Mouse (Mus musculus): ENCODE results near the gene Gdf10. TPM values are rescaled to one million over a fixed set of nuclear protein-coding genes. Genes with fewer than 3 reads are reported as not detected.

Gdf10 gene
- polyA plus RNA-seq (2014; fragmentation: Illumina TruSeq; extraction: RNeasy Lipid Tissue Mini Kit (QIAGEN cat#74804); ENCODE audit: low read depth, low replicate concordance) = 0.18 TPM

GRCm38 (mm10) chr14:33923168-33924070, at the start of gene Gdf10:
Gene Gdf10, plus strand, starts transcription at chr14:33923587.

DNA sequence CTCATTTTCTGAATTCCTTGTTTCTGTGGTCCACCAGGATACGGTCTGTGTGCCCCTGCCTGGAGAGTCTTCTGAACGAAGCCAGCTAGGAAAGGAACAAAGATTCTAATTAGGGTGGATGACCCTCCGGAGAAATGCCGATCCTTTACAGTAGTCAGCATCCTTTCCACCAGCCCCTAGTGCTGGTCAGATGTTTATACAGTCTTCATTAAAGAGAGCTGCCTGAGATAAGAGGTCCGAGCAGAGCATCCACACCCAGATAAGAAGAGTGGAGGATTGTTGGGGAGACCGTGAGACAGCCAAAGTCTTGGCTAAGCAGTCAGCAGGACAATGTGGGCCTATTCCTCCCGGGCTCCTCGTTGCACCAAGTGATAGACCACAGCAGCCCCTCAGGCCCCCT, 17.4 kb downstream of the Gdf10 start, which contains the start of gene Gdf2:
Gdf2 (plus strand) TSS at position 301 of the 400 bp plus-strand sequence.

DNA sequence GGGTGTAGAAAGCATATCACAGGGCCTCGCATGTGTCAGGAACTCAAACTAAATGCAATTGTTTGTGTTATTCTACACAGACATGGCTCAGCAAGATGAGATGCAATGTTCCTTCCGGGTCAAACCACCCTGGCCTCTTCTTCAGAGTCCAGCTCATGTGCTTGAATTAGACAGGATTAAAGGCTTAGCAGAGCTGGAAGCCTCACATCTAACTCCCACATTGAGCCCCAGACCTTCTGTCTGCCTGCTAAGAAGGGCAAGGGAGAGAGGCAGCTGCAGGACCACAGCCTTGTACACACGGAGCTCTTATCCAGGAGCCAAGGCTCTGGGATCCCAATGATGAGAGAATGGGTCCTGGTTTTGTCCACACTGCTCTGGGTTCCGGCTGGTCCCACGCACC, 30.4 kb downstream of the Gdf10 start, which contains the start of gene Rbp3:
Rbp3 (plus strand) TSS at position 243 of the 400 bp plus-strand sequence.

DNA sequence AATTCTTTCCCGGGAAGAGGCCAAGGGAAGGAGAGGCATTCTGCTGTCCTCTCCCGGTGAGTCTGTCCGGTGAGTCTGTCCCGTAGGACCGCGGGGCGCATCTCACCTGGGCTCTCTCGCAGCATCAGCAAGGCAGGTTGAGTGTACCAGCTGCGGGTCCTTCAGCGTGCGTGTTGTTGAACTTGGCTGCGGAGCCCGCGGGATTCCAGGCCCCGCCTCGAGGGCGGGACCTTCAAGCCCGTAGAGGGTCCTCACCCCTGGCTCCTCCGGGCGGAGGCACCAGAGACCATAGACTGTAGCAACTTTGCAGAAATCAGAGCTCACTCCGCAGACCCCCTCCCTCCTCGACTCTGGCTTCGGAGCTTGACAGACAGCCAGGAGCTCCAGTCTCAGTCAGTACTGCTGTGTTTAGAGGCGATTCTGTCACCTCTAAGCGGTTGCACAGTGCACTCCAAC, 55.2 kb downstream of the Gdf10 start, which contains the start of gene Zfp488:
Zfp488 (minus strand) TSS at position 161 of the 456 bp plus-strand sequence.

Other genes with a start within 250 kb of the Gdf10 start
- gene Gdf2, start 17.5 kb downstream of the Gdf10 start, polyA plus RNA-seq (2014; fragmentation: Illumina TruSeq; extraction: RNeasy Lipid Tissue Mini Kit (QIAGEN cat#74804); ENCODE audit: low read depth, low replicate concordance) = not detected
- not detected for gene Rbp3, start 30.4 kb downstream of the Gdf10 start, polyA plus RNA-seq (2014; fragmentation: Illumina TruSeq; extraction: RNeasy Lipid Tissue Mini Kit (QIAGEN cat#74804); ENCODE audit: low read depth, low replicate concordance)
- 0.24 TPM for gene Zfp488, start 55.2 kb downstream of the Gdf10 start, polyA plus RNA-seq (2014; fragmentation: Illumina TruSeq; extraction: RNeasy Lipid Tissue Mini Kit (QIAGEN cat#74804); ENCODE audit: low read depth, low replicate concordance)
- gene Gm30083, start 91.6 kb downstream of the Gdf10 start, polyA plus RNA-seq (2014; fragmentation: Illumina TruSeq; extraction: RNeasy Lipid Tissue Mini Kit (QIAGEN cat#74804); ENCODE audit: low read depth, low replicate concordance) = 37.4 TPM
- 34.0 TPM for gene Gm5460, start 93.2 kb downstream of the Gdf10 start, polyA plus RNA-seq (2014; fragmentation: Illumina TruSeq; extraction: RNeasy Lipid Tissue Mini Kit (QIAGEN cat#74804); ENCODE audit: low read depth, low replicate concordance)
- 118 TPM for gene Antxrl, start 129.1 kb downstream of the Gdf10 start, polyA plus RNA-seq (2014; fragmentation: Illumina TruSeq; extraction: RNeasy Lipid Tissue Mini Kit (QIAGEN cat#74804); ENCODE audit: low read depth, low replicate concordance)
- 0.14 TPM for gene Anxa8, start 162.4 kb downstream of the Gdf10 start, polyA plus RNA-seq (2014; fragmentation: Illumina TruSeq; extraction: RNeasy Lipid Tissue Mini Kit (QIAGEN cat#74804); ENCODE audit: low read depth, low replicate concordance)
- gene A630023A22Rik, start 179.2 kb downstream of the Gdf10 start, polyA plus RNA-seq (2014; fragmentation: Illumina TruSeq; extraction: RNeasy Lipid Tissue Mini Kit (QIAGEN cat#74804); ENCODE audit: low read depth, low replicate concordance) = 4.1 TPM
- gene Npy4r, start 228.9 kb downstream of the Gdf10 start, polyA plus RNA-seq (2014; fragmentation: Illumina TruSeq; extraction: RNeasy Lipid Tissue Mini Kit (QIAGEN cat#74804); ENCODE audit: low read depth, low replicate concordance) = 0.06 TPM